Mouse (Mus musculus) liver (tissue): Measurements from ENCODE around the gene Rexo5.

Experiments
- DNase-seq: peaks from one replicate; pipeline ENCODE4 v3.0.0-alpha.2; 2020; ENCODE audit warnings: mixed read lengths

Gene Rexo5

GRCm38 (mm10) chr7:119845541-119845940 is 51.7 kb downstream of the Rexo5 start:
- no peak for DNase-seq

GRCm38 (mm10) chr7:119847396-119847795 is 53.6 kb downstream of the Rexo5 start:
- DNase-seq, result no peak

- peak; percentile 58 for DNase-seq
Measured at GRCm38 (mm10) chr7:119849096-119849495, 55.3 kb downstream of the Rexo5 start.

- DNase-seq, result no peak
Measured at GRCm38 (mm10) chr7:119850737-119851136, 56.9 kb downstream of the Rexo5 start.

GRCm38 (mm10) chr7:119852494-119852893 is 58.7 kb downstream of the Rexo5 start:
- DNase-seq, result no peak

GRCm38 (mm10) chr7:119853186-119853585 is 59.4 kb downstream of the Rexo5 start:
- no peak for DNase-seq

- no peak for DNase-seq
Measured at GRCm38 (mm10) chr7:119854362-119854761, 60.6 kb downstream of the Rexo5 start.

GRCm38 (mm10) chr7:119855031-119855430 is 61.2 kb downstream of the Rexo5 start:
- DNase-seq, result no peak

- DNase-seq, result no peak
Measured at GRCm38 (mm10) chr7:119859476-119859875, 65.7 kb downstream of the Rexo5 start.

- no peak for DNase-seq
Measured at GRCm38 (mm10) chr7:119860116-119860515, 66.3 kb downstream of the Rexo5 start.

GRCm38 (mm10) chr7:119860554-119860953 is 66.7 kb downstream of the Rexo5 start:
- DNase-seq, result no peak

GRCm38 (mm10) chr7:119860971-119861334 is 67.1 kb downstream of the Rexo5 start:
- DNase-seq, result no peak

GRCm38 (mm10) chr7:119861335-119862091 is 67.7 kb downstream of the Rexo5 start:
- DNase-seq, result peak; percentile 49

- DNase-seq, result no peak
Measured at GRCm38 (mm10) chr7:119862167-119862566, 68.4 kb downstream of the Rexo5 start.

GRCm38 (mm10) chr7:119864500-119864899 is 70.7 kb downstream of the Rexo5 start:
- DNase-seq, result peak; percentile 10

- no peak for DNase-seq
Measured at GRCm38 (mm10) chr7:119866136-119866535, 72.3 kb downstream of the Rexo5 start.

- DNase-seq, result no peak
Measured at GRCm38 (mm10) chr7:119872204-119872603, 78.4 kb downstream of the Rexo5 start.

GRCm38 (mm10) chr7:119873050-119873449 is 79.2 kb downstream of the Rexo5 start:
- no peak for DNase-seq

- DNase-seq, result no peak
Measured at GRCm38 (mm10) chr7:119875776-119876440, 82.1 kb downstream of the Rexo5 start.

GRCm38 (mm10) chr7:119879171-119879570 is 85.4 kb downstream of the Rexo5 start:
- DNase-seq, result no peak

- DNase-seq, result no peak
Measured at GRCm38 (mm10) chr7:119880345-119880744, 86.5 kb downstream of the Rexo5 start.

GRCm38 (mm10) chr7:119881229-119881628 is 87.4 kb downstream of the Rexo5 start:
- no peak for DNase-seq

GRCm38 (mm10) chr7:119887887-119888286 is 94.1 kb downstream of the Rexo5 start:
- DNase-seq, result no peak

- DNase-seq, result no peak
Measured at GRCm38 (mm10) chr7:119892198-119892597, 98.4 kb downstream of the Rexo5 start.
